Mouse (Mus musculus): ENCODE measurements around the gene St8sia6.

DNA sequence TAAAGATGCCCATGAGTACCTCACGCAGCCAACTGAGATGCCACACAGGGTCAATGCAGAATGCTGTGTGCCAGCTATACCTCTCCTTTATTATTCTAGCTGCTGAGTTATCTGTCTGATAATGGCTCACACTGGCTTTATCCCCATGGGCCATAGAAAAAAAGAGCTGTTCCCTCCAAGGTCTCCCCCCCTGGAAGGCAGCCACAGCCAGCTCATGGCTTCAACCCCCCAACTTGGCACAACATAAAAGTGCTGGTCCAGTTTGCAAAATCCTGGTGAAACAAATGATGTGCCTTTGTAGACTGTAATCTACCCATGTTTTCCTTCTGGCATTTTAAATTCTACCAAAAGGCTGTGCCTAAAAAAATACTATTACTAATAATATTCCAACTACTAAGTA, 46.3 kb downstream of the St8sia6 start:
- TF ChIP-seq TAL1 (IDR thresholded peaks at IDR 0.05; ENCODE audit: low read length), result no peak
- TF ChIP-seq GATA1 (IDR thresholded peaks at IDR 0.05; ENCODE audit: low read length), result no peak
